Mouse (Mus musculus) brain, embryonic 18.5 days (tissue): ENCODE data around the gene Birc2.
A peak's percentile ranks its signal among the peaks of the same experiment; 100 is the strongest.

Experiments used
- DNase-seq: peaks from one replicate; pipeline ENCODE4 v3.0.0-alpha.2; 2012; ENCODE audit warnings: low read depth, low spot score

Birc2 gene

GRCm38 (mm10) chr9:7846667-7847199, 9.9 kb upstream of the Birc2 start:
- DNase-seq: no peak

GRCm38 (mm10) chr9:7845216-7845895, 8.5 kb upstream of the Birc2 start:
- no peak for DNase-seq

- no peak for DNase-seq
Observed at GRCm38 (mm10) chr9:7841221-7841620, 4.4 kb upstream of the Birc2 start.

GRCm38 (mm10) chr9:7837806-7838440, 1.1 kb upstream of the Birc2 start:
- peak; percentile 30 for DNase-seq

- DNase-seq: no peak
Observed at GRCm38 (mm10) chr9:7836331-7836730, 533 bp downstream of the Birc2 start.

GRCm38 (mm10) chr9:7835302-7835701, 1.6 kb downstream of the Birc2 start:
- no peak for DNase-seq

- no peak for DNase-seq
Observed at GRCm38 (mm10) chr9:7833421-7833820, 3.4 kb downstream of the Birc2 start.

- DNase-seq: no peak
Observed at GRCm38 (mm10) chr9:7829531-7830528, 7.0 kb downstream of the Birc2 start.

GRCm38 (mm10) chr9:7828706-7829105, 8.2 kb downstream of the Birc2 start:
- DNase-seq: no peak

GRCm38 (mm10) chr9:7824916-7825315, 11.9 kb downstream of the Birc2 start:
- DNase-seq: no peak

GRCm38 (mm10) chr9:7822758-7823157, 14.1 kb downstream of the Birc2 start:
- DNase-seq: no peak

GRCm38 (mm10) chr9:7805101-7805506, 31.8 kb downstream of the Birc2 start:
- no peak for DNase-seq

- no peak for DNase-seq
Observed at GRCm38 (mm10) chr9:7798555-7798954, 38.3 kb downstream of the Birc2 start.

- DNase-seq: no peak
Observed at GRCm38 (mm10) chr9:7797542-7797941, 39.3 kb downstream of the Birc2 start.

- DNase-seq: no peak
Observed at GRCm38 (mm10) chr9:7796129-7796864, 40.6 kb downstream of the Birc2 start.

- no peak for DNase-seq
Observed at GRCm38 (mm10) chr9:7795581-7795980, 41.3 kb downstream of the Birc2 start.

- no peak for DNase-seq
Observed at GRCm38 (mm10) chr9:7793561-7793960, 43.3 kb downstream of the Birc2 start.

GRCm38 (mm10) chr9:7790580-7791084, 46.2 kb downstream of the Birc2 start:
- DNase-seq: no peak

- no peak for DNase-seq
Observed at GRCm38 (mm10) chr9:7789764-7790575, 46.9 kb downstream of the Birc2 start.

GRCm38 (mm10) chr9:7788411-7788810, 48.5 kb downstream of the Birc2 start:
- DNase-seq: no peak
